Mouse (Mus musculus) cerebellum, adult 2 months (tissue): ENCODE measurements around the gene Atxn7l1.

Experiments used
- CTCF ChIP-seq: fragments of 200-500 bp; IDR thresholded peaks from 2 replicates; pipeline ENCODE4 v1.5.1; 2011; ENCODE audit warnings: low read depth, mild to moderate bottlenecking, control low read depth, low read length, moderate library complexity, borderline replicate concordance; ENCODE audit not compliant: insufficient read depth
- POLR2A ChIP-seq: fragments of 200-500 bp; IDR thresholded peaks from 2 replicates; pipeline ENCODE4 v1.6.1; 2011; ENCODE audit warnings: low read length, control low read depth, borderline replicate concordance; ENCODE audit not compliant: insufficient read depth

DNA sequence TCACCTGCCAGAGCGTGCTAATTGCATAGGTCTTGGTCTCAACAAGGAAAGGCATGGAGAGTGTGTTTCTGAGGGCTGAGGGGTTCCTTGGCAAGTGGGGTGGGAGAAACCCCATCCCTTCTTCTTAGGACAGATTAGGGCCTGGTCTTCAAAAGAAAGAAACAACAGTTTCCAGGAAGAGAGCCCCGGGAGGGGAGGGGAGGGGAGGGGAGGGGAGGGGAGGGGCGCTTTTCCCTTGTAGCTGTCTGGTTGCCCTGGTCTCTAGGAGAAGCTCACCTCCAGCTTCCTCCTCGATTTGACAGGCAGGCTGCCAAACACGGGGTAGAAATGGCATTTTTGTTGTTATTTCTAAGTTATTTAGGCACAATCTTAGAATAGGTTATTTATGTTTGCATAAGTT lies 159.0 kb downstream of the Atxn7l1 start:
- no peak for TF ChIP-seq POLR2A
- TF ChIP-seq CTCF, result no peak
